Mouse (Mus musculus) spleen, adult 12 weeks (tissue): ENCODE measurements around the gene Ccdc40.
"Not testable (repeated sequence)": the region's sequence is repeated elsewhere in the genome, so short reads cannot be mapped to it uniquely, and the experiment has no call there.

Source experiments
- DNase-seq: peaks from one replicate; pipeline ENCODE4 v3.0.0; 2022; ENCODE audit warnings: low spot score

The Ccdc40 gene

GRCm38 (mm10) chr11:119237007-119237406 lies 8.6 kb downstream of the Ccdc40 start:
- DNase-seq, result no peak

- DNase-seq, result no peak
Measured at GRCm38 (mm10) chr11:119237568-119238304, 9.4 kb downstream of the Ccdc40 start.

- peak; percentile 39 for DNase-seq
Measured at GRCm38 (mm10) chr11:119238305-119238721, 9.9 kb downstream of the Ccdc40 start.

GRCm38 (mm10) chr11:119239480-119239879 lies 11.1 kb downstream of the Ccdc40 start:
- no peak for DNase-seq

GRCm38 (mm10) chr11:119245543-119245942 lies 17.2 kb downstream of the Ccdc40 start:
- not testable (repeated sequence) for DNase-seq

GRCm38 (mm10) chr11:119249011-119249410 lies 20.6 kb downstream of the Ccdc40 start:
- no peak for DNase-seq

GRCm38 (mm10) chr11:119250998-119251397 lies 22.6 kb downstream of the Ccdc40 start:
- DNase-seq, result no peak

- no peak for DNase-seq
Measured at GRCm38 (mm10) chr11:119252854-119253541, 24.6 kb downstream of the Ccdc40 start.

GRCm38 (mm10) chr11:119256557-119256956 lies 28.2 kb downstream of the Ccdc40 start:
- DNase-seq, result not testable (repeated sequence)

- DNase-seq, result no peak
Measured at GRCm38 (mm10) chr11:119258216-119258571, 29.8 kb downstream of the Ccdc40 start.

GRCm38 (mm10) chr11:119258572-119259322 lies 30.4 kb downstream of the Ccdc40 start:
- peak; percentile 46 for DNase-seq

GRCm38 (mm10) chr11:119259977-119260376 lies 31.6 kb downstream of the Ccdc40 start:
- DNase-seq, result no peak

GRCm38 (mm10) chr11:119264413-119264812 lies 36.0 kb downstream of the Ccdc40 start:
- DNase-seq, result no peak

- no peak for DNase-seq
Measured at GRCm38 (mm10) chr11:119265811-119266210, 37.4 kb downstream of the Ccdc40 start.

- no peak for DNase-seq
Measured at GRCm38 (mm10) chr11:119267241-119267674, 38.9 kb downstream of the Ccdc40 start.

- DNase-seq, result peak; percentile 90
Measured at GRCm38 (mm10) chr11:119267768-119268556, 39.6 kb downstream of the Ccdc40 start, which contains the start of gene Gaa. Gene Gaa, plus strand, starts transcription at chr11:119267887.

- DNase-seq, result no peak
Measured at GRCm38 (mm10) chr11:119268557-119269195, 40.3 kb downstream of the Ccdc40 start.

GRCm38 (mm10) chr11:119272492-119272891 lies 44.1 kb downstream of the Ccdc40 start:
- not testable (repeated sequence) for DNase-seq

- no peak for DNase-seq
Measured at GRCm38 (mm10) chr11:119273186-119273930, 45.0 kb downstream of the Ccdc40 start.

GRCm38 (mm10) chr11:119281030-119281429 lies 52.7 kb downstream of the Ccdc40 start:
- DNase-seq, result no peak
